Mouse (Mus musculus) spleen, adult 2 months (tissue): ENCODE measurements at regions not wholly inside any gene's neighbourhood (a gene's known extent, or its start where the extent isn't known, plus 50 kb on each side); places are given as distances from the start of the nearest gene placed in this dataset.

Experiments
- CTCF ChIP-seq: fragments of 200-500 bp; IDR thresholded peaks from 2 replicates; pipeline ENCODE4 v1.5.1; 2011; ENCODE audit warnings: mild to moderate bottlenecking, inconsistent platforms; ENCODE audit not compliant: insufficient read depth, insufficient read length, insufficient replicate concordance; ENCODE audit errors: extremely low read depth
- POLR2A ChIP-seq: fragments of 200-500 bp; IDR thresholded peaks from 2 replicates; pipeline ENCODE4 v1.6.1; 2011; ENCODE audit warnings: low read depth, low read length, inconsistent platforms

GRCm38 (mm10) chr16:57858151-57858764 is 103.7 kb upstream of the Col8a1 start:
- TF ChIP-seq CTCF, result no peak
- no peak for TF ChIP-seq POLR2A
